Mouse (Mus musculus): ENCODE results near the gene Prrg3. TPM values are rescaled to one million over a fixed set of nuclear protein-coding genes. Genes with fewer than 3 reads are reported as not detected.

Prrg3 gene
- total and polyA plus RNA-seq, 3 experiments = not detected

- in situ Hi-C loops (cut with MboI; ENCODE audit: low pct_ligation_motif_present, low pct_unique_long_range_greater_than_20kb, low sequenced_read_pairs) = no loop called here
- dilution Hi-C loops (cut with MboI; ENCODE audit: extremely low pct_ligation_motif_present, extremely low pct_unique_long_range_greater_than_20kb, low sequenced_read_pairs) = no loop called here
Observed at GRCm38 (mm10) chrX:71981322-71981721, 18.9 kb downstream of the Prrg3 start.

GRCm38 (mm10) chrX:71983205-71983604, 20.8 kb downstream of the Prrg3 start:
- Histone ChIP-seq H3K9ac (ENCODE audit: insufficient read depth, low read depth) (no peak overlapping the region), H3K27ac (ENCODE audit: insufficient read depth, low read depth) (no peak overlapping the region), H3K4me3 (replicated peaks in 1 of 3; ENCODE audit: low read depth in 2 of 3, low read length in 2 of 3, poor library complexity in 1 of 3) (no peak overlapping the region), H3K36me3 (replicated peaks in 1 of 2; ENCODE audit: control insufficient read depth in 1 of 2, insufficient read depth in 1 of 2, low read length in 1 of 2) (no peaks in the 10 kb centered on the region), H3K4me2 (ENCODE audit: insufficient read depth, low read depth, poor library complexity, severe bottlenecking) (no peak overlapping the region), H3K4me1 (ENCODE audit: control insufficient read depth in 1 of 2, insufficient read depth in 2 of 2) (peaks cover 0 to 9% of the 10 kb centered on the region in 2 experiments; a peak in 2 of 4 replicates), H3K79me2 (replicated peaks; ENCODE audit: control insufficient read depth, extremely low read depth, insufficient read depth, poor library complexity, severe bottlenecking) (no peaks in the 10 kb centered on the region), H3K9me3 (replicated peaks; ENCODE audit: low read length) (no peaks in the 10 kb centered on the region), H3K27me3 (replicated peaks) (no peaks in the 10 kb centered on the region)
- in situ Hi-C loops (cut with MboI; ENCODE audit: low pct_ligation_motif_present, low pct_unique_long_range_greater_than_20kb, low sequenced_read_pairs) (no loop called here), dilution Hi-C loops (cut with MboI; ENCODE audit: extremely low pct_ligation_motif_present, extremely low pct_unique_long_range_greater_than_20kb, low sequenced_read_pairs) (no loop called here)
- no peak for DNase-seq (ENCODE audit: extremely low read depth)
- TF ChIP-seq MEF2A (IDR thresholded peaks at IDR 0.05; ENCODE audit: borderline replicate concordance, low read depth, low read length) (no peak), MAFK (IDR thresholded peaks at IDR 0.05; ENCODE audit: insufficient replicate concordance, low read length) (no peak)

More at GRCm38 (mm10) chrX:71981322-71981721, 18.9 kb downstream of the Prrg3 start:
- Histone ChIP-seq H3K4me2 (ENCODE audit: insufficient read depth, low read depth, poor library complexity, severe bottlenecking) (no peak overlapping the region), H3K9me3 (replicated peaks; ENCODE audit: low read length) (no peaks in the 10 kb centered on the region), H3K9ac (ENCODE audit: insufficient read depth, low read depth) (no peak overlapping the region), H3K4me1 (ENCODE audit: control insufficient read depth in 1 of 2, insufficient read depth in 2 of 2) (peaks cover 0 to 9% of the 10 kb centered on the region in 2 experiments; a peak in 2 of 4 replicates), H3K36me3 (replicated peaks in 1 of 2; ENCODE audit: control insufficient read depth in 1 of 2, insufficient read depth in 1 of 2, low read length in 1 of 2) (no peaks in the 10 kb centered on the region), H3K27me3 (replicated peaks) (no peaks in the 10 kb centered on the region), H3K27ac (ENCODE audit: insufficient read depth, low read depth) (no peak overlapping the region), H3K79me2 (replicated peaks; ENCODE audit: control insufficient read depth, extremely low read depth, insufficient read depth, poor library complexity, severe bottlenecking) (no peaks in the 10 kb centered on the region), H3K4me3 (replicated peaks in 1 of 3; ENCODE audit: low read depth in 2 of 3, low read length in 2 of 3, poor library complexity in 1 of 3) (no peak overlapping the region)
- no peak for DNase-seq (ENCODE audit: extremely low read depth)
- TF ChIP-seq CHD1 (IDR thresholded peaks at IDR 0.05; ENCODE audit: low read depth, low read length) (no peak), UBTF (IDR thresholded peaks at IDR 0.05; ENCODE audit: low read depth, low read length) (no peak), MYC (IDR thresholded peaks at IDR 0.05; ENCODE audit: low read depth, low read length) (no peak), KAT2A (IDR thresholded peaks at IDR 0.05; ENCODE audit: insufficient replicate concordance, low read length) (no peak), ZNF384 (IDR thresholded peaks at IDR 0.05; ENCODE audit: low read depth, low read length) (no peak), E2F4 (IDR thresholded peaks at IDR 0.05; ENCODE audit: insufficient replicate concordance, low read depth, low read length) (no peak), MAFK (IDR thresholded peaks at IDR 0.05; ENCODE audit: insufficient replicate concordance, low read length) (no peak), HCFC1 (IDR thresholded peaks at IDR 0.05; ENCODE audit: low read depth, low read length) (no peak), SIN3A (IDR thresholded peaks at IDR 0.05; ENCODE audit: low read length) (no peak), ZC3H11A (IDR thresholded peaks at IDR 0.05; ENCODE audit: low read depth, low read length) (no peak), RCOR1 (conservative IDR thresholded peaks at IDR 0.05; ENCODE audit: low read depth, low read length) (no peak), MEF2A (IDR thresholded peaks at IDR 0.05; ENCODE audit: borderline replicate concordance, low read depth, low read length) (no peak), ETS1 (conservative IDR thresholded peaks at IDR 0.05; ENCODE audit: low read depth, low read length) (no peak), USF2 (conservative IDR thresholded peaks at IDR 0.05; ENCODE audit: low read depth, low read length) (no peak), PAX5 (IDR thresholded peaks at IDR 0.05; ENCODE audit: low read length) (no peak), MAZ (IDR thresholded peaks at IDR 0.05; ENCODE audit: low read depth, low read length) (no peak)
